Mouse (Mus musculus) lung, embryonic 14.5 days (tissue): ENCODE data around the gene Smim8. TPM values are rescaled to one million over a fixed set of nuclear protein-coding genes. Genes with fewer than 3 reads are reported as not detected.

Source experiments
- ATAC-seq: fragments of 200-750 bp; cut with Nextera tagmentation; 2 replicates; pipeline ENCODE4 v1.8.0; 2017; ENCODE audit warnings: mild to moderate bottlenecking, moderate TSS enrichment, moderate library complexity; ENCODE audit not compliant: insufficient read depth
- DNase-seq: peaks from one replicate; pipeline ENCODE4 v3.0.0-alpha.2; 2015
- H3K27ac ChIP-seq: fragments of 300-500 bp; sonication (generic); 2 replicates; pipeline ENCODE4 v1.5.1; 2014; ENCODE audit warnings: low read depth, mild to moderate bottlenecking, moderate library complexity
- H3K27me3 ChIP-seq: fragments of 300-500 bp; sonication (generic); 2 replicates; pipeline ENCODE4 v1.6.1; 2014; ENCODE audit warnings: low read length, control low read depth; ENCODE audit not compliant: insufficient read depth
- H3K36me3 ChIP-seq: fragments of 300-500 bp; sonication (generic); 2 replicates; pipeline ENCODE4 v1.6.1; 2014; ENCODE audit warnings: control low read depth; ENCODE audit not compliant: insufficient read depth
- H3K4me1 ChIP-seq: fragments of 300-500 bp; sonication (generic); 2 replicates; pipeline ENCODE4 v1.6.1; 2014; ENCODE audit warnings: antibody characterized with exemption, control low read depth; ENCODE audit not compliant: insufficient read depth
- H3K4me2 ChIP-seq: fragments of 300-500 bp; sonication (generic); 2 replicates; pipeline ENCODE4 v1.6.1; 2014; ENCODE audit warnings: mild to moderate bottlenecking
- H3K4me3 ChIP-seq: fragments of 300-500 bp; sonication (generic); 2 replicates; pipeline ENCODE4 v1.5.1; 2014; ENCODE audit warnings: low read depth, low read length
- H3K9ac ChIP-seq: fragments of 300-500 bp; sonication (generic); 2 replicates; pipeline ENCODE4 v1.6.1; 2014
- H3K9me3 ChIP-seq: fragments of 300-500 bp; sonication (generic); 2 replicates; pipeline ENCODE4 v1.6.1; 2016; ENCODE audit warnings: low read depth, low read length, control low read depth
- CTCF ChIP-seq: IDR thresholded peaks from 2 replicates; pipeline ENCODE4 v1.5.1; 2016; ENCODE audit warnings: antibody characterized with exemption, low read depth
- WGBS: fragments of 180-500 bp; shearing (Covaris S2); extraction: QIAGEN DNeasy Blood & Tissue Kit; methylation state at CpG from one replicate; pipeline ENCODE4 v1.1.7; 2014; 5-methylcytosine and 5-hydroxymethylcytosine counted together
- polyA plus RNA-seq: library from polyadenylated mRNA; unstranded; fragments of >200 nt; fragmentation: Nextera tagmentation; extraction: Ambion mirVana; gene quantifications from 2 replicates; pipeline ENCODE4 v1.2.1, GENCODE M21; 2014

The Smim8 gene
- 42.6 and 42.8 TPM in 2 replicates for polyA plus RNA-seq

DNA sequence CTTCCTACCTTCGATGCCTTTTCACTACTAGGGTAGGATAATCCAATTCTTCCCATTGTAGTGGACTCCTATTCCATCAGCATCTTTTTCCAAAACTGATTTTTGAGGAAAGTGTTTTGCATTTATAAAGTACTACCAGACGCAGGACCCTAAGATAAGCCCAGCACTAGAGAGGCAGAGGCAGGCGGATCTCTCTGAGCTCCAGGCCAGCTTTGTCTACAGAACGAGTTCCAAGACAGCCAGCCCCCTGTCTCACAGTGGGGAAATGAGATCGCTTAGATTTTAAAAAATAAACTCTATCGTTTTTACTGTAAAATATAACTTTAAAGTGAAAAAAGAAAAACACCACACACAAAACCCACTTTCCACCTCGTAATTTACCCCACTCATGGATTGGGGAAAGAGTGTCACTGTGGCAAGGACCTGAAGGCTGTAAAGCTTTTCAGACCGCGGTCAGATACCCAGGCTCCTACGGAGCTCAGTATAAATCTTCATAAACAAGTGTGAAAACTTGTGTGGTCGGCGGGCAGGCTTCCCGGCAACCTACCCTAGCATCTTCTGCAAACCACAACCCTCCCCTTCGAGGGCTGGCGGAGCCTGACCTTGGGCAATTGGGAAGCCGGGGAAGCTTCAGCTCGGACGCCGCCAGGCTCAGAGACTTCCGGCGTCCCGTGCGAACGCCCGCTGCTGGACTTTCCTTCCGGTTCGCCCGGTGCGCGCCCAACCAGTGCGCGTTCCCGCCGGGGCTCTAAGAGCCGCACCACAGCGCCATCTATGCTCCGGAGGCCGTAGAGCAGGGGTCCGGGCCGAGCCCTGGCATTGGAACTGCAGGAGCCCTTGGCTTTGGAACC, at the start of gene Smim8:
TSS of gene Smim8 (minus strand) at position 747 of the 851 bp plus-strand sequence.
- peak within 1 kb of the TSS; percentile 54 for H3K4me2 ChIP-seq
- peak within 1 kb of the TSS; percentile 74 for H3K9ac ChIP-seq
- H3K4me1 ChIP-seq = no peaks in the 10 kb centered on the region
- peak; percentile 94 for TF ChIP-seq CTCF
- ATAC-seq (peak; percentile 96), DNase-seq (peak; percentile 98)
- peak within 1 kb of the TSS; percentile 76; the same call in 1 of the 2 replicates for H3K27ac ChIP-seq
- peak within 1 kb of the TSS; percentile 59 for H3K4me3 ChIP-seq
- H3K36me3 ChIP-seq = no peaks in the 10 kb centered on the region
- 5% methylated on average over 40 of the region's 40 CpGs for WGBS
- no peaks in the 10 kb centered on the region for H3K9me3 ChIP-seq
- H3K27me3 ChIP-seq = no peaks in the 10 kb centered on the region

- DNase-seq = no peak
- Histone ChIP-seq H3K9me3 (no peaks in the 10 kb centered on the region), H3K4me2 (no peak overlapping the region), H3K27me3 (no peaks in the 10 kb centered on the region), H3K9ac (no peak overlapping the region), H3K4me1 (no peaks in the 10 kb centered on the region), H3K4me3 (no peak overlapping the region), H3K27ac (no peak overlapping the region), H3K36me3 (peaks cover 21% of the 10 kb centered on the region)
- TF ChIP-seq CTCF = no peak
- no peak for ATAC-seq
- WGBS = 94% methylated on average over 1 of the region's 1 CpGs
Observed at GRCm38 (mm10) chr4:34823901-34824300, 45.7 kb upstream of the Smim8 start.

DNA sequence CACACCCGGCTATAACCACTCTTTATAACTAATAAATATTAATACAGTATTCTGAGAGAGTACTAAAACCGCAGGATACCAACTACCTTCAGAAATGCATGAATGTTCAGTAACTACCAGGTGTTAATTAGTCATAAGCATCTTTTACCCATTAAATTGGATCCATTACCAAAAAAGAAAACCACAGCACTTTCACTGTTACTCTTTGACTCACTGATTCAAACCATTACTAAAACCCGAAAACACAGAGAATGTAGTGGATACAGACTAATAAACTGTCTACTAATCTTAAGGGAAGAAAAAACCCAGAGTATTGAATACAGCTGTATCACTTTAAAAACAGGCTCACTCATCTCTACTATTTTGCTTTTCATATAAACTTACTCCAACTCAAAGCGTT, 41.7 kb upstream of the Smim8 start:
- 85% methylated on average over 4 of the region's 4 CpGs for WGBS
- ATAC-seq (no peak), DNase-seq (no peak)
- TF ChIP-seq CTCF = no peak
- no peak overlapping the region for H3K9ac ChIP-seq
- H3K4me2 ChIP-seq = no peak overlapping the region
- H3K27ac ChIP-seq = no peak overlapping the region
- H3K9me3 ChIP-seq = no peaks in the 10 kb centered on the region
- no peaks in the 10 kb centered on the region for H3K27me3 ChIP-seq
- peaks cover 33% of the 10 kb centered on the region for H3K36me3 ChIP-seq
- H3K4me3 ChIP-seq = no peak overlapping the region
- H3K4me1 ChIP-seq = no peaks in the 10 kb centered on the region

GRCm38 (mm10) chr4:34801166-34802034, 23.2 kb upstream of the Smim8 start:
- no peak for TF ChIP-seq CTCF
- no peaks in the 10 kb centered on the region for H3K9me3 ChIP-seq
- no peak overlapping the region for H3K4me3 ChIP-seq
- peaks cover 18% of the 10 kb centered on the region for H3K36me3 ChIP-seq
- no peak overlapping the region for H3K9ac ChIP-seq
- no peak overlapping the region for H3K4me2 ChIP-seq
- no peaks in the 10 kb centered on the region for H3K4me1 ChIP-seq
- DNase-seq (no peak), ATAC-seq (no peak)
- WGBS = 81% methylated on average over 14 of the region's 14 CpGs
- no peaks in the 10 kb centered on the region for H3K27me3 ChIP-seq
- no peak overlapping the region for H3K27ac ChIP-seq

- H3K27ac ChIP-seq = no peak overlapping the region
- no peak overlapping the region for H3K4me3 ChIP-seq
- DNase-seq = no peak
- H3K36me3 ChIP-seq = no peaks in the 10 kb centered on the region
- no peak overlapping the region for H3K9ac ChIP-seq
- H3K4me2 ChIP-seq = no peak overlapping the region
- ATAC-seq = no peak
- no peaks in the 10 kb centered on the region for H3K9me3 ChIP-seq
- H3K4me1 ChIP-seq = no peaks in the 10 kb centered on the region
- no peak for TF ChIP-seq CTCF
- 75% methylated on average over 2 of the region's 2 CpGs for WGBS
- H3K27me3 ChIP-seq = no peaks in the 10 kb centered on the region
Observed at GRCm38 (mm10) chr4:34798005-34798404, 19.8 kb upstream of the Smim8 start.

DNA sequence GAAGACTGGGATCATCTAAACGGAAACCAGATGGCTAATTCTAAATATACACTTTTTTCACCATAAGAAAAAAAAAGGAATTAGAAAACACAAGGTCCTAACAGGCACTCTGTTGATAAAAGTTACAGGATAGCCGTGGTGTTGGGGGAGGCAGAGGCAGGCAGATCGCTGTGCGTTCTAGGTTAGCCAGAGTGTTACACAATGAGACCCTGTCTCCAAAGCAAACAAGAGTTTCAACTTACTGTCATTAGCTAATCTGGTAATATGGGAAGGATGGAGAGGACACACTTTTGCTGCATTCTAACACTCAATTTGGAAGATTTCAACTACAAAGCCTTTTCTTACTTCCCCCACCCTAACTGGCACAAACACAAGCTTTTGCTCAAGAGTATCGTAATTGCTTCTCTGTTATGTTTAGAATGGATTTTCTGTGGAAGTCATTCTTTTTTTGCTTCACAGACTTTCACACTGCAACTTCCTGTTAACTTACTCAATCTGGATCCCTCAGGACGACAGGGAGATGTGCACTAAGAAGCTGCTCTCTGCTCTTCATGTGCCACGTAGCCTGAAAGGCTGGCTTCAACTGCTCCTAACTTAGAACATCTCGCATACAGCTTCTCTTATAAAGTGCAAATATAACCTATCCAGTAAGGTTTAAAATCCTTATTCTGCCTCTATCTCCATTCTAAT, 19.2 kb upstream of the Smim8 start:
- Histone ChIP-seq H3K4me1 (no peaks in the 10 kb centered on the region), H3K4me2 (no peak overlapping the region), H3K9me3 (no peaks in the 10 kb centered on the region), H3K9ac (no peak overlapping the region), H3K36me3 (no peaks in the 10 kb centered on the region), H3K4me3 (no peak overlapping the region), H3K27me3 (no peaks in the 10 kb centered on the region), H3K27ac (no peak overlapping the region)
- WGBS = 56% methylated on average over 8 of the region's 8 CpGs
- no peak for TF ChIP-seq CTCF
- ATAC-seq (0 out of 2 replicates have a peak, but pooled peaks have one; percentile 41), DNase-seq (peak; percentile 36)
